Mouse (Mus musculus): ENCODE data around the gene Plxna4. TPM values are rescaled to one million over a fixed set of nuclear protein-coding genes. Genes with fewer than 3 reads are reported as not detected.

The Plxna4 gene
- polyA plus RNA-seq, 1 experiment from 2014 or later, result 0.26 TPM

- Histone ChIP-seq H3K27ac (ENCODE audit: low read length) (no peak overlapping the region), H3K4me3 (ENCODE audit: low read depth, low read length) (no peak overlapping the region), H3K4me1 (ENCODE audit: control insufficient read depth, low read depth, low read length) (no peaks in the 10 kb centered on the region), H3K36me3 (ENCODE audit: control insufficient read depth, insufficient read depth) (no peaks in the 10 kb centered on the region), H3K9ac (ENCODE audit: low read depth, low read length) (no peak overlapping the region), H3K27me3 (ENCODE audit: control insufficient read depth, insufficient read depth, low read depth, low read length) (no peaks in the 10 kb centered on the region), H3K9me3 (replicated peaks; ENCODE audit: control insufficient read depth, low read length) (no peaks in the 10 kb centered on the region), H3K4me2 (ENCODE audit: low read depth, low read length) (no peak overlapping the region)
- no peak for ATAC-seq (ENCODE audit: low read depth)
Measured at GRCm38 (mm10) chr6:32281457-32281856, 306.5 kb downstream of the Plxna4 start.

GRCm38 (mm10) chr6:32280728-32281127, 307.3 kb downstream of the Plxna4 start:
- H3K4me1 ChIP-seq (ENCODE audit: control insufficient read depth, low read depth, low read length), result no peaks in the 10 kb centered on the region
- H3K9me3 ChIP-seq (replicated peaks; ENCODE audit: control insufficient read depth, low read length), result no peaks in the 10 kb centered on the region
- H3K27me3 ChIP-seq (ENCODE audit: control insufficient read depth, insufficient read depth, low read depth, low read length), result no peaks in the 10 kb centered on the region
- H3K4me2 ChIP-seq (ENCODE audit: low read depth, low read length), result no peak overlapping the region
- no peak overlapping the region for H3K27ac ChIP-seq (ENCODE audit: low read length)
- H3K4me3 ChIP-seq (ENCODE audit: low read depth, low read length), result no peak overlapping the region
- ATAC-seq (ENCODE audit: low read depth), result no peak
- H3K36me3 ChIP-seq (ENCODE audit: control insufficient read depth, insufficient read depth), result no peaks in the 10 kb centered on the region
- WGBS (ENCODE audit: insufficient replicate concordance), result 39% methylated on average over 2 of the region's 2 CpGs
- H3K9ac ChIP-seq (ENCODE audit: low read depth, low read length), result no peak overlapping the region

GRCm38 (mm10) chr6:32271463-32271862, 316.5 kb downstream of the Plxna4 start:
- Histone ChIP-seq H3K27ac (ENCODE audit: low read length) (no peak overlapping the region), H3K4me2 (ENCODE audit: low read depth, low read length) (no peak overlapping the region), H3K9me3 (replicated peaks; ENCODE audit: control insufficient read depth, low read length) (no peaks in the 10 kb centered on the region), H3K4me3 (ENCODE audit: low read depth, low read length) (no peak overlapping the region), H3K27me3 (ENCODE audit: control insufficient read depth, insufficient read depth, low read depth, low read length) (no peaks in the 10 kb centered on the region), H3K9ac (ENCODE audit: low read depth, low read length) (no peak overlapping the region), H3K4me1 (ENCODE audit: control insufficient read depth, low read depth, low read length) (no peaks in the 10 kb centered on the region), H3K36me3 (ENCODE audit: control insufficient read depth, insufficient read depth) (no peaks in the 10 kb centered on the region)
- WGBS (ENCODE audit: insufficient replicate concordance), result 59% methylated on average over 4 of the region's 4 CpGs
- ATAC-seq (ENCODE audit: low read depth), result no peak

GRCm38 (mm10) chr6:32266085-32266484, 321.9 kb downstream of the Plxna4 start:
- no peaks in the 10 kb centered on the region for H3K4me1 ChIP-seq (ENCODE audit: control insufficient read depth, low read depth, low read length)
- H3K27me3 ChIP-seq (ENCODE audit: control insufficient read depth, insufficient read depth, low read depth, low read length), result no peaks in the 10 kb centered on the region
- H3K9me3 ChIP-seq (replicated peaks; ENCODE audit: control insufficient read depth, low read length), result no peaks in the 10 kb centered on the region
- 64% methylated on average over 7 of the region's 7 CpGs for WGBS (ENCODE audit: insufficient replicate concordance)
- no peaks in the 10 kb centered on the region for H3K36me3 ChIP-seq (ENCODE audit: control insufficient read depth, insufficient read depth)
- no peak for ATAC-seq (ENCODE audit: low read depth)
- no peak overlapping the region for H3K4me2 ChIP-seq (ENCODE audit: low read depth, low read length)
- no peak overlapping the region for H3K9ac ChIP-seq (ENCODE audit: low read depth, low read length)
- H3K4me3 ChIP-seq (ENCODE audit: low read depth, low read length), result no peak overlapping the region
- no peak overlapping the region for H3K27ac ChIP-seq (ENCODE audit: low read length)

- no peaks in the 10 kb centered on the region for H3K27me3 ChIP-seq (ENCODE audit: control insufficient read depth, insufficient read depth, low read depth, low read length)
- H3K27ac ChIP-seq (ENCODE audit: low read length), result no peak overlapping the region
- H3K4me3 ChIP-seq (ENCODE audit: low read depth, low read length), result no peak overlapping the region
- H3K4me1 ChIP-seq (ENCODE audit: control insufficient read depth, low read depth, low read length), result no peaks in the 10 kb centered on the region
- H3K36me3 ChIP-seq (ENCODE audit: control insufficient read depth, insufficient read depth), result no peaks in the 10 kb centered on the region
- no peak for ATAC-seq (ENCODE audit: low read depth)
- H3K9me3 ChIP-seq (replicated peaks; ENCODE audit: control insufficient read depth, low read length), result no peaks in the 10 kb centered on the region
- WGBS (ENCODE audit: insufficient replicate concordance), result 31% methylated on average over 3 of the region's 3 CpGs
- H3K4me2 ChIP-seq (ENCODE audit: low read depth, low read length), result no peak overlapping the region
- H3K9ac ChIP-seq (ENCODE audit: low read depth, low read length), result no peak overlapping the region
Measured at GRCm38 (mm10) chr6:32261339-32261738, 326.7 kb downstream of the Plxna4 start.

GRCm38 (mm10) chr6:32260341-32260740, 327.7 kb downstream of the Plxna4 start:
- H3K4me2 ChIP-seq (ENCODE audit: low read depth, low read length), result no peak overlapping the region
- no peak overlapping the region for H3K27ac ChIP-seq (ENCODE audit: low read length)
- H3K4me1 ChIP-seq (ENCODE audit: control insufficient read depth, low read depth, low read length), result no peaks in the 10 kb centered on the region
- 66% methylated on average over 5 of the region's 5 CpGs for WGBS (ENCODE audit: insufficient replicate concordance)
- H3K36me3 ChIP-seq (ENCODE audit: control insufficient read depth, insufficient read depth), result no peaks in the 10 kb centered on the region
- no peaks in the 10 kb centered on the region for H3K9me3 ChIP-seq (replicated peaks; ENCODE audit: control insufficient read depth, low read length)
- ATAC-seq (ENCODE audit: low read depth), result no peak
- H3K27me3 ChIP-seq (ENCODE audit: control insufficient read depth, insufficient read depth, low read depth, low read length), result no peaks in the 10 kb centered on the region
- H3K4me3 ChIP-seq (ENCODE audit: low read depth, low read length), result no peak overlapping the region
- H3K9ac ChIP-seq (ENCODE audit: low read depth, low read length), result no peak overlapping the region

GRCm38 (mm10) chr6:32255191-32255590, 332.8 kb downstream of the Plxna4 start:
- ATAC-seq (ENCODE audit: low read depth), result no peak
- Histone ChIP-seq H3K4me3 (ENCODE audit: low read depth, low read length) (no peak overlapping the region), H3K36me3 (ENCODE audit: control insufficient read depth, insufficient read depth) (no peaks in the 10 kb centered on the region), H3K9ac (ENCODE audit: low read depth, low read length) (no peak overlapping the region), H3K27me3 (ENCODE audit: control insufficient read depth, insufficient read depth, low read depth, low read length) (no peaks in the 10 kb centered on the region), H3K4me1 (ENCODE audit: control insufficient read depth, low read depth, low read length) (no peaks in the 10 kb centered on the region), H3K9me3 (replicated peaks; ENCODE audit: control insufficient read depth, low read length) (no peaks in the 10 kb centered on the region), H3K4me2 (ENCODE audit: low read depth, low read length) (no peak overlapping the region), H3K27ac (ENCODE audit: low read length) (no peak overlapping the region)
- 32% methylated on average over 2 of the region's 2 CpGs for WGBS (ENCODE audit: insufficient replicate concordance)

- H3K4me1 ChIP-seq (ENCODE audit: control insufficient read depth, low read depth, low read length), result no peaks in the 10 kb centered on the region
- no peak overlapping the region for H3K4me2 ChIP-seq (ENCODE audit: low read depth, low read length)
- WGBS (ENCODE audit: insufficient replicate concordance), result 72% methylated on average over 7 of the region's 7 CpGs
- H3K27me3 ChIP-seq (ENCODE audit: control insufficient read depth, insufficient read depth, low read depth, low read length), result no peaks in the 10 kb centered on the region
- H3K27ac ChIP-seq (ENCODE audit: low read length), result no peak overlapping the region
- no peak for ATAC-seq (ENCODE audit: low read depth)
- no peak overlapping the region for H3K4me3 ChIP-seq (ENCODE audit: low read depth, low read length)
- H3K9me3 ChIP-seq (replicated peaks; ENCODE audit: control insufficient read depth, low read length), result no peaks in the 10 kb centered on the region
- H3K36me3 ChIP-seq (ENCODE audit: control insufficient read depth, insufficient read depth), result no peaks in the 10 kb centered on the region
- no peak overlapping the region for H3K9ac ChIP-seq (ENCODE audit: low read depth, low read length)
Measured at GRCm38 (mm10) chr6:32252168-32252567, 335.8 kb downstream of the Plxna4 start.

GRCm38 (mm10) chr6:32251674-32252073, 336.3 kb downstream of the Plxna4 start:
- no peak for ATAC-seq (ENCODE audit: low read depth)
- H3K4me3 ChIP-seq (ENCODE audit: low read depth, low read length), result no peak overlapping the region
- no peaks in the 10 kb centered on the region for H3K9me3 ChIP-seq (replicated peaks; ENCODE audit: control insufficient read depth, low read length)
- no peak overlapping the region for H3K4me2 ChIP-seq (ENCODE audit: low read depth, low read length)
- no peaks in the 10 kb centered on the region for H3K4me1 ChIP-seq (ENCODE audit: control insufficient read depth, low read depth, low read length)
- 60% methylated on average over 10 of the region's 10 CpGs for WGBS (ENCODE audit: insufficient replicate concordance)
- H3K36me3 ChIP-seq (ENCODE audit: control insufficient read depth, insufficient read depth), result no peaks in the 10 kb centered on the region
- no peak overlapping the region for H3K9ac ChIP-seq (ENCODE audit: low read depth, low read length)
- H3K27me3 ChIP-seq (ENCODE audit: control insufficient read depth, insufficient read depth, low read depth, low read length), result no peaks in the 10 kb centered on the region
- H3K27ac ChIP-seq (ENCODE audit: low read length), result no peak overlapping the region

- H3K4me2 ChIP-seq (ENCODE audit: low read depth, low read length), result no peak overlapping the region
- ATAC-seq (ENCODE audit: low read depth), result no peak
- WGBS (ENCODE audit: insufficient replicate concordance), result 62% methylated on average over 6 of the region's 6 CpGs
Measured at GRCm38 (mm10) chr6:32246036-32246435, 342.0 kb downstream of the Plxna4 start.

More at GRCm38 (mm10) chr6:32246036-32246435, 342.0 kb downstream of the Plxna4 start:
- Histone ChIP-seq H3K4me1 (ENCODE audit: control insufficient read depth, low read depth, low read length) (no peaks in the 10 kb centered on the region), H3K4me3 (ENCODE audit: low read depth, low read length) (no peak overlapping the region), H3K9me3 (replicated peaks; ENCODE audit: control insufficient read depth, low read length) (no peaks in the 10 kb centered on the region), H3K27me3 (ENCODE audit: control insufficient read depth, insufficient read depth, low read depth, low read length) (no peaks in the 10 kb centered on the region), H3K36me3 (ENCODE audit: control insufficient read depth, insufficient read depth) (no peaks in the 10 kb centered on the region), H3K27ac (ENCODE audit: low read length) (no peak overlapping the region), H3K9ac (ENCODE audit: low read depth, low read length) (no peak overlapping the region)

Measured in liver, embryonic 16.5 days (tissue).